Mouse (Mus musculus) olfactory bulb, adult 2 months (tissue): ENCODE measurements around the gene Sdc1.

Source experiments
- CTCF ChIP-seq: fragments of 200-500 bp; IDR thresholded peaks from 2 replicates; pipeline ENCODE4 v1.5.1; 2012; ENCODE audit warnings: low read depth, mild to moderate bottlenecking, low read length, moderate library complexity; ENCODE audit not compliant: insufficient read depth
- POLR2A ChIP-seq: fragments of 200-500 bp; IDR thresholded peaks from 2 replicates; pipeline ENCODE4 v1.6.1; 2012; ENCODE audit warnings: mild to moderate bottlenecking, low read depth, low read length, moderate library complexity; ENCODE audit not compliant: insufficient read depth

DNA sequence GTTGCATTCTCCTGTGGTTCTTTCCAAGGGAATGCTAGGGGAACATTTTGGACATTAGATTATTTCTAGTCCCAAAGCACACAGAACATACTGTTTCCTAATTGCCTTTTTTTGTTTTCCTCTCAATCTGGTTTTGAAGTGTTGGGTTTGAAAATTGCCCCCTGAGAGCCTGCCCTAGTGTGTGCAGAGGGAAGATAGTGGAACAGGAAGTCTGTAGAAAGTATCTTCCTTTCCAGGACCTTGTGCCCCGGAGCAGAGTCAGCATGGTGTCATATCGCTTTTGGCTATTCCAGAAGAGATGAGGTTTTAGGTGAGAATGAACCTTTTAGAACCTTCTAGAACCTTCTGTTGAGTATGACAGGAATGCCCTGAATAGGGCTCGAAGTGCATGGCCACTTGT lies 5.6 kb downstream of the Sdc1 start:
- TF ChIP-seq CTCF (no peak), POLR2A (no peak)
